Mouse (Mus musculus) forebrain, embryonic 13.5 days (tissue): Measurements from ENCODE around the gene Pibf1. TPM values are rescaled to one million over a fixed set of nuclear protein-coding genes. Genes with fewer than 3 reads are reported as not detected.

Experiments
- ATAC-seq: fragments of 200-750 bp; cut with Nextera tagmentation; 2 replicates; pipeline ENCODE4 v1.8.0; 2017
- H3K27ac ChIP-seq: fragments of 300-500 bp; sonication (generic); 2 replicates; pipeline ENCODE4 v1.5.1; 2015; ENCODE audit warnings: inconsistent platforms, mild to moderate bottlenecking, moderate library complexity
- H3K27me3 ChIP-seq: fragments of 300-500 bp; sonication (generic); 2 replicates; pipeline ENCODE4 v1.6.1; 2015; ENCODE audit warnings: mild to moderate bottlenecking, inconsistent platforms
- H3K36me3 ChIP-seq: fragments of 300-500 bp; sonication (generic); 2 replicates; pipeline ENCODE4 v1.6.1; 2015; ENCODE audit warnings: mild to moderate bottlenecking, inconsistent platforms; ENCODE audit not compliant: poor library complexity, severe bottlenecking
- H3K4me1 ChIP-seq: fragments of 300-500 bp; sonication (generic); 2 replicates; pipeline ENCODE4 v1.6.1; 2015; ENCODE audit warnings: inconsistent platforms
- H3K4me2 ChIP-seq: fragments of 300-500 bp; sonication (generic); 2 replicates; pipeline ENCODE4 v1.6.1; 2015; ENCODE audit warnings: inconsistent platforms, mild to moderate bottlenecking, moderate library complexity
- H3K4me3 ChIP-seq: fragments of 300-500 bp; sonication (generic); 2 replicates; pipeline ENCODE4 v1.5.1; 2015; ENCODE audit warnings: mild to moderate bottlenecking, inconsistent platforms
- H3K9ac ChIP-seq: fragments of 300-500 bp; sonication (generic); 2 replicates; pipeline ENCODE4 v1.6.1; 2015; ENCODE audit warnings: mild to moderate bottlenecking, inconsistent platforms
- H3K9me3 ChIP-seq: fragments of 300-500 bp; sonication (generic); replicated peaks from 2 replicates; pipeline ENCODE4 v1.6.1; 2016; ENCODE audit warnings: inconsistent platforms
- WGBS: fragments of 180-500 bp; shearing (Covaris S2); methylation state at CpG from one replicate; pipeline ENCODE4 v1.1.7; 2015; 5-methylcytosine and 5-hydroxymethylcytosine counted together
- polyA plus RNA-seq: library from polyadenylated mRNA; unstranded; fragments of >200 nt; fragmentation: Nextera tagmentation; extraction: Ambion mirVana; gene quantifications from 2 replicates; pipeline ENCODE4 v1.2.1, GENCODE M21; 2015

Gene Pibf1
- polyA plus RNA-seq, 1 experiment from 2014 or later: 21.2 TPM

DNA sequence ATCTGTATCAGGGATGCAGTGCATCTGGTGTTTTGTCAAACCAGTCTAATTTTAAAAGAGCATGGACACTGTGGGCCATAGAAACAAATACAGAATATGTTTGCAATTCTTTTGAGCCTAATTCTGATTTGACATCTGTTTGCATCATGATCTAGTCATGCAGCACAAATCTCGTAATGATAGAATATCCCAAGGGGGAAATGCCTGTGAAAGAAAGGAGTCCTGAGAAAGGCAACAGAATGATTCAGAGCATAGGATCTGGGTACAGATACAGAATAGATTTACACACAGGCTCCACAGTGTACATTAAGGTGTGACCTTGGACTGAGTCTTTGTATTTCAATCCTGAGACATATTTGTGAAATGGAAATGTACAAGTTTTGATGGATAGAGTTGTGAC lies 47.6 kb downstream of the Pibf1 start:
- H3K27me3 ChIP-seq: no peaks in the 10 kb centered on the region
- no peak overlapping the region for H3K4me2 ChIP-seq
- H3K27ac ChIP-seq: no peak overlapping the region
- no peaks in the 10 kb centered on the region for H3K9me3 ChIP-seq
- H3K4me1 ChIP-seq: peaks cover 3% of the 10 kb centered on the region; the same call in 1 of the 2 replicates
- H3K4me3 ChIP-seq: no peak overlapping the region
- no peak for ATAC-seq
- peaks cover 10% of the 10 kb centered on the region for H3K36me3 ChIP-seq
- WGBS: 70% methylated on average over 1 of the region's 1 CpGs
- no peak overlapping the region for H3K9ac ChIP-seq

- no peak for ATAC-seq
- Histone ChIP-seq H3K36me3 (peaks cover 17% of the 10 kb centered on the region), H3K4me3 (no peak overlapping the region), H3K27ac (no peak overlapping the region), H3K9ac (no peak overlapping the region), H3K4me2 (no peak overlapping the region), H3K27me3 (no peaks in the 10 kb centered on the region), H3K4me1 (no peaks in the 10 kb centered on the region), H3K9me3 (no peaks in the 10 kb centered on the region)
- WGBS: 95% methylated on average over 4 of the region's 4 CpGs
These were observed 53.5 kb downstream of the Pibf1 start for GRCm38 (mm10) chr14:99152683-99153082.

DNA sequence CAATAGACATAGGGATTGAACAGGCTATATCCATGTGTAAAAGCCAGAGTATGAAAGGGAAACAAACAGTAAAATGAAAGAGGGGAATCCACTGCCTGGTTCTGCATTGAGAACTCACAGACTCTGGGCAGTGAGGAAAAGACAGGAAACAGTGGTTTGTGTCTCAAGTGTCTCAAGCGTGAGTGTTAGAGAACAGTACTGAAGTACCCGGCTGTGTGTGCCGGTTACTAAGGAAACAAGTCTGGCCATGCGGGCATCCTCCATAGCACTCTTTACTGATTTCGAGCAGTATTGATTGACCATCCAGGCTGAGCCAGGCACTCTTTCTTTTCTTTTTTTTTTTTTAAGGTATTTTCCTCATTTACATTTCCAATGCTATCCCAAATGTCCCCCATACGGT lies 60.7 kb downstream of the Pibf1 start:
- Histone ChIP-seq H3K27me3 (no peaks in the 10 kb centered on the region), H3K36me3 (peaks cover 16% of the 10 kb centered on the region), H3K4me1 (no peaks in the 10 kb centered on the region), H3K4me2 (no peak overlapping the region), H3K9ac (no peak overlapping the region), H3K4me3 (no peak overlapping the region), H3K27ac (no peak overlapping the region), H3K9me3 (no peaks in the 10 kb centered on the region)
- WGBS: 56% methylated on average over 6 of the region's 6 CpGs
- ATAC-seq: no peak

DNA sequence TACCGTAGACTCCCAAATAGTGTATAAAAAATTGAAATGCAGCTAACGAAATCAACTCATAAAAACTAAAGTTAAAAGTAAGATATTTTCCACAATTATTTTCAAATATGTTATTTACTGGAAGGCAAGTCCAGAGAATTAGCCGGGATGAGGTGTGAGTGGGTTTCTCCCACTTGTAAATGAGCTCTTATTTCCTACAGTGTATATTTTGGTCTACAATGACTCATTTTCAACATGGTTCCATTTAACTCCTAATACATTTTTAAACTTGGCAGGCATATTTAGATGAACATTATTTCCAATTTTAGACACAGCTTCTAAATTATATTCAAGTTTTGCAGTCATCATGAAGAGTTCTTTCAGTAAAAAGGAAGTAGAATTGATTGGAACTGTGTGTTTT lies 63.8 kb downstream of the Pibf1 start:
- no peak overlapping the region for H3K4me3 ChIP-seq
- no peak overlapping the region for H3K9ac ChIP-seq
- H3K27me3 ChIP-seq: no peaks in the 10 kb centered on the region
- no peak overlapping the region for H3K4me2 ChIP-seq
- no peaks in the 10 kb centered on the region for H3K9me3 ChIP-seq
- no peak for ATAC-seq
- H3K27ac ChIP-seq: no peak overlapping the region
- peaks cover 4% of the 10 kb centered on the region; the same call in 1 of the 2 replicates for H3K36me3 ChIP-seq
- 95% methylated on average over 3 of the region's 3 CpGs for WGBS
- H3K4me1 ChIP-seq: no peaks in the 10 kb centered on the region

DNA sequence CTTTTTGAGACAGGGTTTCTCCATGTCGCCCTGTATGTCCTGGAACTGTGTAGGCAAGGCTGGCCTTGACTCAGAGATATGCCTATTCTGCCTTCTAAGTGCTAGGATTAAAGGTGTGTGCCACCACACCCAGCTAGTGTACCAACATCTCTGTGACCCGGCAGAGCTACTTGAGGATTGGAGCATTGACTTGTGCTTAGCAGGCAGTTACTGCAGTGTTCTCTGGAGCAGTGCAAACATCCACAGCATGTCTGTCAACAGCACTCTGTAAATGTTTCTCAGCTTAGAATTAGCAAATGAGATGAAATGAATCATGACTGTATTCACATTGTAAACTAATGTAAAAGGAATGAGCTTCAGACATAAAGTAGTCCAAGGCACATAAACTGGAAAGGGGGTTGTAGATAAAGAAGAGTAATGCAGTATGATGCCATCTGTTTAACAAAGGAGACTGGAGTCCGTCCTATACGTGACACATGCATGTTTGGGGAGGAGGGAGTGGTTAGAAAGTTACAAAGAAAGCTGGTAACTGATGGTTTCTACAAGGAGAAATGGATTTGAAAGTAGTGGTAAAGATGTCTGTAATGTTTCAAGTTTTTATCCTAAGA lies 75.0 kb downstream of the Pibf1 start:
- no peak overlapping the region for H3K9ac ChIP-seq
- H3K27me3 ChIP-seq: no peaks in the 10 kb centered on the region
- no peaks in the 10 kb centered on the region for H3K36me3 ChIP-seq
- no peak overlapping the region for H3K4me3 ChIP-seq
- no peaks in the 10 kb centered on the region for H3K4me1 ChIP-seq
- WGBS: 84% methylated on average over 4 of the region's 4 CpGs
- H3K4me2 ChIP-seq: no peak overlapping the region
- no peaks in the 10 kb centered on the region for H3K9me3 ChIP-seq
- ATAC-seq: no peak
- no peak overlapping the region for H3K27ac ChIP-seq

GRCm38 (mm10) chr14:99176559-99176958 lies 77.3 kb downstream of the Pibf1 start:
- Histone ChIP-seq H3K9me3 (no peaks in the 10 kb centered on the region), H3K4me2 (no peak overlapping the region), H3K27ac (no peak overlapping the region), H3K4me1 (no peaks in the 10 kb centered on the region), H3K27me3 (no peaks in the 10 kb centered on the region), H3K36me3 (0 out of 2 replicates have a peak, but pooled peaks cover 3% of the 10 kb centered on the region), H3K9ac (no peak overlapping the region), H3K4me3 (no peak overlapping the region)
- no peak for ATAC-seq
- 53% methylated on average over 9 of the region's 9 CpGs for WGBS

DNA sequence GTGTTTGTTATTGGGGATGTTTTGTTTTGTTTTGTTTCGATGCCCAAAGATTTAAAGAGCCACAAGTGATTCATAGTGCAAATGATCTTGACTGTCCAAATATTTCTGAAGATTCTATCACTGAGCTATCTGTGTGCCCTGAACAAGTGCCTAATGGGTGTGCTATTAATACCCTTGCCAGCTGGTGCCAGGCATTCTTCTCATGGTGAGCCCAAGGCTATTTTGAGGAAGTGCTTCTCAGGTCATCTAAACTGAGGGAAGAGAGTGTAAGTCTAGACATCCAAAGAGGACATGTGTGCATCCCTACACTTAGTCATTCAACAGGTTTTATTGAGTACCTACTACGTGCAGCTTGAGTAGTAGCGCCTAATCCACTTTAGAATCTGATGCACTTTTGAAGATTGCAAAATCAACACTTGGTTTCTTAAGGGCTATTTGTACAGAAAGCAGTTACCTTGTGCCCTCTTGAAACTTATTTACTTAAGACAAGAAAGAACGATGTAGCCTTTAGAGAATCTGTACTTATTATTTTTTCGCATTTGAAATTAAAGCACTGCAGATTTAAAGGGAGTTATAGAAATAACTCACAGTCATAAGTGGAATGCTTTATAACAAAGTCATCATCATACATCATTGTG lies 91.0 kb downstream of the Pibf1 start:
- Histone ChIP-seq H3K4me2 (no peak overlapping the region), H3K36me3 (0 out of 2 replicates have a peak, but pooled peaks cover 3% of the 10 kb centered on the region), H3K9me3 (no peaks in the 10 kb centered on the region), H3K9ac (no peak overlapping the region), H3K27me3 (no peaks in the 10 kb centered on the region), H3K4me1 (no peaks in the 10 kb centered on the region), H3K4me3 (no peak overlapping the region), H3K27ac (no peak overlapping the region)
- WGBS: 91% methylated on average over 5 of the region's 5 CpGs
- no peak for ATAC-seq

DNA sequence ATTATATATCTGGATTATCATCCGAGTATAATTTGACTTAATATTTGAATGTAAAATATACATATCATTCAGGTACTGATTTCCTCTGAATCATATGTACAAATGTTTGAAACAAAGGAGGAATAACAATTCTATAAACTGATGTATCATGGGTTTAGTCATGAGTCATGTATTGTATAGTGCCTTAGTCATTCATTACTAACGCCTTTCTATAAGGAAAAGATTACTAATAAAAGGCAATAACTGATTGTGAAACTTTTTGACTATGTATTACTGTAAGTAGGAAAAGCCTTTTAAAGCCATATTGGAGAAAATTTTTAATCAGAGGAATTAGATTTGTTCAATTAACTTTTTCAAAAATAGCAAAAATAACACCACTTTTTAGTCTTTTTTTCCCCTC lies 106.6 kb downstream of the Pibf1 start:
- Histone ChIP-seq H3K27me3 (no peaks in the 10 kb centered on the region), H3K4me3 (no peak overlapping the region), H3K9ac (no peak overlapping the region), H3K4me2 (no peak overlapping the region), H3K27ac (no peak overlapping the region), H3K4me1 (no peaks in the 10 kb centered on the region), H3K9me3 (no peaks in the 10 kb centered on the region), H3K36me3 (0 out of 2 replicates have a peak, but pooled peaks cover 4% of the 10 kb centered on the region)
- no peak for ATAC-seq
- WGBS: 96% methylated on average over 2 of the region's 2 CpGs

- 93% methylated on average over 5 of the region's 5 CpGs for WGBS
- no peak overlapping the region for H3K9ac ChIP-seq
- H3K4me2 ChIP-seq: no peak overlapping the region
- peaks cover 9% of the 10 kb centered on the region for H3K36me3 ChIP-seq
- ATAC-seq: no peak
- H3K4me1 ChIP-seq: no peaks in the 10 kb centered on the region
- no peaks in the 10 kb centered on the region for H3K9me3 ChIP-seq
- no peak overlapping the region for H3K4me3 ChIP-seq
- H3K27me3 ChIP-seq: no peaks in the 10 kb centered on the region
- no peak overlapping the region for H3K27ac ChIP-seq
These were observed 107.4 kb downstream of the Pibf1 start for GRCm38 (mm10) chr14:99206591-99206990.

GRCm38 (mm10) chr14:99210431-99210830 lies 111.2 kb downstream of the Pibf1 start:
- WGBS: 87% methylated on average over 5 of the region's 5 CpGs
- Histone ChIP-seq H3K9me3 (no peaks in the 10 kb centered on the region), H3K27ac (no peak overlapping the region), H3K27me3 (no peaks in the 10 kb centered on the region), H3K36me3 (peaks cover 9% of the 10 kb centered on the region), H3K4me3 (no peak overlapping the region), H3K4me1 (no peaks in the 10 kb centered on the region), H3K4me2 (no peak overlapping the region), H3K9ac (no peak overlapping the region)
- ATAC-seq: no peak

GRCm38 (mm10) chr14:99218396-99219012 lies 119.3 kb downstream of the Pibf1 start:
- Histone ChIP-seq H3K9ac (no peak overlapping the region), H3K4me1 (peaks cover 5% of the 10 kb centered on the region; the same call in 1 of the 2 replicates), H3K27me3 (no peaks in the 10 kb centered on the region), H3K4me2 (no peak overlapping the region), H3K9me3 (no peaks in the 10 kb centered on the region), H3K36me3 (0 out of 2 replicates have a peak, but pooled peaks cover 4% of the 10 kb centered on the region), H3K4me3 (no peak overlapping the region), H3K27ac (no peak overlapping the region)
- ATAC-seq: no peak
- WGBS: 82% methylated on average over 7 of the region's 7 CpGs

- 10% methylated on average over 9 of the region's 9 CpGs for WGBS
- no peak overlapping the region for H3K4me2 ChIP-seq
- 0 out of 2 replicates have a peak, but pooled peaks have one; percentile 62 for ATAC-seq
- no peaks in the 10 kb centered on the region for H3K9me3 ChIP-seq
- no peak overlapping the region for H3K4me3 ChIP-seq
- no peaks in the 10 kb centered on the region for H3K27me3 ChIP-seq
- no peaks in the 10 kb centered on the region; the same call in 1 of the 2 replicates for H3K36me3 ChIP-seq
- H3K27ac ChIP-seq: no peak overlapping the region
- no peak overlapping the region for H3K9ac ChIP-seq
- H3K4me1 ChIP-seq: peaks cover 5% of the 10 kb centered on the region; the same call in 1 of the 2 replicates
These were observed 120.5 kb downstream of the Pibf1 start for GRCm38 (mm10) chr14:99219757-99220171.
